Mouse (Mus musculus): Measurements from ENCODE around the gene Bach1. TPM values are rescaled to one million over a fixed set of nuclear protein-coding genes. Genes with fewer than 3 reads are reported as not detected.
"Not testable (repeated sequence)": the region's sequence is repeated elsewhere in the genome, so short reads cannot be mapped to it uniquely, and the experiment has no call there.

The Bach1 gene
- total RNA-seq, 4 experiments from 2014 or later, result 19.3 to 30.9 (median 28.2) TPM

GRCm38 (mm10) chr16:87680912-87681634 is 17.7 kb upstream of the Bach1 start:
- no peak for DNase-seq (ENCODE audit: low spot score)

GRCm38 (mm10) chr16:87681848-87682247 is 16.9 kb upstream of the Bach1 start:
- DNase-seq (ENCODE audit: low spot score), result no peak

GRCm38 (mm10) chr16:87686458-87686857 is 12.3 kb upstream of the Bach1 start:
- DNase-seq (ENCODE audit: low spot score), result no peak

- no peak for DNase-seq (ENCODE audit: low spot score)
Measured at GRCm38 (mm10) chr16:87687346-87687745, 11.4 kb upstream of the Bach1 start.

GRCm38 (mm10) chr16:87688328-87688727 is 10.4 kb upstream of the Bach1 start:
- DNase-seq (ENCODE audit: low spot score), result not testable (repeated sequence)

- peak; percentile 36 for DNase-seq (ENCODE audit: low spot score)
Measured at GRCm38 (mm10) chr16:87688823-87689222, 9.9 kb upstream of the Bach1 start.

GRCm38 (mm10) chr16:87689225-87689624 is 9.5 kb upstream of the Bach1 start:
- peak; percentile 45 for DNase-seq (ENCODE audit: low spot score)

GRCm38 (mm10) chr16:87690506-87690905 is 8.2 kb upstream of the Bach1 start:
- DNase-seq (ENCODE audit: low spot score), result no peak

GRCm38 (mm10) chr16:87691102-87691501 is 7.6 kb upstream of the Bach1 start:
- DNase-seq (ENCODE audit: low spot score), result no peak

- no peak for DNase-seq (ENCODE audit: low spot score)
Measured at GRCm38 (mm10) chr16:87692591-87692990, 6.2 kb upstream of the Bach1 start.

- no peak for DNase-seq (ENCODE audit: low spot score)
Measured at GRCm38 (mm10) chr16:87697707-87698365, 909 bp upstream of the Bach1 start.

- peak; percentile 44 for DNase-seq (ENCODE audit: low spot score)
Measured at GRCm38 (mm10) chr16:87699306-87699692, 554 bp downstream of the Bach1 start.

GRCm38 (mm10) chr16:87699693-87700394 is 1.1 kb downstream of the Bach1 start:
- peak; percentile 72 for DNase-seq (ENCODE audit: low spot score)

GRCm38 (mm10) chr16:87700395-87700765 is 1.6 kb downstream of the Bach1 start:
- DNase-seq (ENCODE audit: low spot score), result no peak

- DNase-seq (ENCODE audit: low spot score), result no peak
Measured at GRCm38 (mm10) chr16:87701891-87702290, 3.1 kb downstream of the Bach1 start.

- DNase-seq (ENCODE audit: low spot score), result no peak
Measured at GRCm38 (mm10) chr16:87702881-87703280, 4.1 kb downstream of the Bach1 start.

- DNase-seq (ENCODE audit: low spot score), result no peak
Measured at GRCm38 (mm10) chr16:87704225-87704624, 5.5 kb downstream of the Bach1 start.

GRCm38 (mm10) chr16:87705892-87706589 is 7.3 kb downstream of the Bach1 start:
- DNase-seq (ENCODE audit: low spot score), result no peak

- no peak for DNase-seq (ENCODE audit: low spot score)
Measured at GRCm38 (mm10) chr16:87707335-87707734, 8.6 kb downstream of the Bach1 start.

GRCm38 (mm10) chr16:87708570-87708969 is 9.8 kb downstream of the Bach1 start:
- no peak for DNase-seq (ENCODE audit: low spot score)

GRCm38 (mm10) chr16:87709144-87709543 is 10.4 kb downstream of the Bach1 start:
- no peak for DNase-seq (ENCODE audit: low spot score)

- DNase-seq (ENCODE audit: low spot score), result no peak
Measured at GRCm38 (mm10) chr16:87709971-87710370, 11.2 kb downstream of the Bach1 start.

Data from heart, adult 8-10 months (tissue).